Mouse (Mus musculus): ENCODE results near the gene C3ar1.

C3ar1 gene

DNA sequence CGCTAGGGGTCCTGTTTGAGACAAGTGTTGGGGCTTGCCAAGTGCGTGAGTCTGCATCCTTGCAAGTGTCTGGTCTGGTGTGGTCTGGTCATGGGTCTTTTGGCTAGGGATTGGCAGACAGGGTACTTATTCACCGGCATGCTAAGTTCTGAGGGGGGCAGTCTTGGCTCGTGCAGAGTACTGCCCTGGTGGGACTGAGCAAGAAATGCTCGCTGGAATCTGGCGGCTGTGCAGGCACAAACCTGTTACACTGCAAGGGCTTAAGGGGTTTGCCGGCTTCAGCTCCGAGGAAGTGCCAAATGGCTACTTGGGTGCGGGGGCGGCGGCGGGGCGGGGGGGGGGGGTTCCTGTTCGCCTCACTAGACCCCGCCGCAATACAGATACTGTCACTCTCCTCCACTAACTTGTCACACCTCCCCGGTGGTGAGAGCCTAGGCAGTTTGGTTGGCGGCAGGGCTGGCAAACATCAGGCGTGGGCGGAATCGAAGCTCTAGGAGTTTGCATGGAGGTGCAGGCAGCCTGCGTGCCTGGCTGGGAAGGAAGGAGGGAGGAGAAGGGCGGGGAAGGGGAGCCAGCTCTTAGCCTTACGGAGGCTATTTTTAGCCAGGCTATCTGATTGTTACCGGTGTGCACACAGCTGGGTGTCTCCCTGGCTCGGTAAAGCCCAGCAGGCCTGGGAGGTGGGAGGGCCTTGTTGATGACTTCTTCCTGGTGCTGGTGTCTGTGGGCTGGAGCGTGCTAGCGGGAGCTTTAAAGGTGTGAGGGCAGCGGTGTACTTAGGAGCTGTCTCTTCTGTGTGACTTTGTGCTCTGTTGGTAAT lies 29.8 kb downstream of the C3ar1 start:
- DNase-seq: peak; percentile 71 to 82

GRCm38 (mm10) chr6:122825166-122825565 lies 30.8 kb downstream of the C3ar1 start:
- DNase-seq: no peak

GRCm38 (mm10) chr6:122824086-122824485 lies 31.9 kb downstream of the C3ar1 start:
- DNase-seq: no peak

GRCm38 (mm10) chr6:122821822-122822221 lies 34.1 kb downstream of the C3ar1 start:
- DNase-seq: no peak

DNA sequence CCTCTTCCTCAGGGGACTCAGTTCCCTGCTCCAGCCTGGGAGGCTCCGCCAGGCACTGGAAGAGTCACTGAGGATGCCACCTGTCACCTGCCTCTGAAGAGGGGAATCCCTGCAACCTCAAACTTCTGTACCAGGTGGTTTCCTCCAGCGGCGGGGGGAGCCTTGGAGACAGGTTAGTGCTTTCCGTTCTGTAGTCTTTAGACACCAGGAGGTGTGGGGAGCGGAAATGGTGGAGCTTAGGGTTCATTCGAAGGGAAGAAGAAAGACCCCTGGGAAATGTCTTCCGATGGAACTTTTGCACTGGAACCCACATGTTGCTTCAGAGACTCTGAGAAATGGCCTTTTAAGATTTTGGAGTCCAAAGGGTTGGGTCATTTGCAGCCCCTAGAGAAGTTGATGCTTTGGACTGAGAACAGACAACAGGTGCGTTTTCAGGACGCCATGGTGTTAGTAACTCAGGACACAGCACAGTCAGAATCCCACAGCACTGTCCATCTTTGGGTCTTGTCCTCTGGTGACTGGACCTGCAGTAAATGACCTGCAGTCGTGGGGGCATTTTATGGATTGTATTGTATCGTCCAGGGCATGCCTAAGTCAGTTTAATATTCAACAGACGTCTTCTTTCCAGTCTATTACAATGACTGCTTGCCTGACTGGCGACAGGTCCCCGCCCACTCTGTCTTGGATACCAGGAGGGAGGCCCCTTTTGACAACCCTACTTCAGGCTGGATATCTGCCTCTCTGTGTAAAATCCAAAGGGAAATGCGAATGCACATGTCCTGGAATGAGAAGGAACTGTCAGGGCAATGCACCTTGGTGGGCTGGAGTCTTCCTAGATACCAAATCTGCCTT lies 34.9 kb downstream of the C3ar1 start:
- peak; percentile 29 to 51 for DNase-seq

DNA sequence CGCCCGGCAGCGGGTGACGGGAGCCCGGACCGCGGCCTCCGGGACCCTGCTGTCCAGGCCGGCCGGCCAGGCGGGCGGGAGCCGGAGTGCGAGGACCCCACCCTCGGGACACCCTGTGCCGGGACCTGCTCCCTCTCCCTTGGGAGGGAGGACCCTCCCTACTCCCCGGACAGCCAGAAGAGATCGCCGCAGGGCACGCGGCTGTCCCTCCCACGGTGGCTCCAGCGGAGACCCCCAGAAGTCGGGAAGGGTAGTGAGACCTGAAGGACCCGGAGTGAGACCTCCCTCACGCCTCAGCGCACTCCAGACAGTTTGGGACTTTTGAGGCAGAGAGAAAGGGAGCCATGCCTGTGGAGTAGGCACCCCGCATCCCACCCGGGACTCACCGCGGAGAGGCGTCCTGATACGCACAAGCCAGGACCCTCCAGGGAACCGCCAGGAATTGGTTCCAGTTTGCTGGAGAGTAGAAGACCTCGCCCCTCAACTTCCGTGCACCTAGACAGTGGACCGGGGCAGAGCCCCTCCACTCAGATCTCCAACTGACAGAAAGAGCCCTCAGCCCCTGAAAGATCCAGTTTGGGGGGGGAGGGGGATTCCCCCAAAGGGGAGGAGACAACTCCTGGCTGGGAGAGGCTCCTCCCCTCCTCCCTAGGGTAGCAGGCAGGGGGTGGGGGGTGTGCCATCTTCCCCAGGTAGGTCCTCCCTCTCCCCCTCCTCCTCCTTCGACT lies 35.7 kb downstream of the C3ar1 start:
- DNase-seq: peak; percentile 51 to 64

DNA sequence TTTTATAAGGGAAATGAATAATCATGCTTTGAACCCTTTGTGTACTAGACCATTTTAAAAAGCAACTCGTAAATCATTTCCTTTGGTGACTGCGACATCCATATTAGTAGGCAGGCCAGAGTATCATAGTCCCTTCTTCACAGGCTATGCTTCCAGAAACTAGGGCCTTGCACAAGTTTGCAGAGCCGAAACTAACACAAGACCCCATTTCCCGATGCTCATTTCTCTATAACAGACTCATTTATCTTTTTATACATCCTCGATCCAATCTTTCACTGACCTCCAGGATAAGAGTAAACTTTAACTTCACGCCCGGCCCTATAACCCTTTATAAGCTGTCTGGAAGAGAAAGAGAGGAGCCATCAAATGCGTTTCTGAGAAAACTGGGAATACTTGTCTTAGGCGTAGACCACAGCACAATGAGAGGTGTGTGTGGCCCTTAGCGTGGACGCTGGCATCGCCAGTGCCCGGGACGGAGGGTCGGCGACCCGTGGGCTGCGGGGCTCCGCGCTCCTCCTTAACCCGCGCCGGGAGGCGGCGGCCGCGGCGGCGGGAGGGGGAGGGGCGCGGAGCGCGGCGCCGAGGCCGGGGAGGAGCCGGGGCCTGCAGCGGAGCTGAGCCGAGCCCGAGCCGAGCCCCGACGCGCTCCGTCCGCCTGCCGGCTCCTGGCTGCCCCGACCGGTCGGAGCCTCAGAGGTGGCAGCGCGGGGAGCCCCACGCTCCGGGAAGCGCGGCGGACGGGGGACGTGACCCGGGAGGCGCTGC lies 36.5 kb downstream of the C3ar1 start, which contains the start of gene Foxj2:
Gene Foxj2 (plus strand): TSS at position 609 of the 765 bp plus-strand sequence.
- peak; percentile 80 to 88 for DNase-seq

DNA sequence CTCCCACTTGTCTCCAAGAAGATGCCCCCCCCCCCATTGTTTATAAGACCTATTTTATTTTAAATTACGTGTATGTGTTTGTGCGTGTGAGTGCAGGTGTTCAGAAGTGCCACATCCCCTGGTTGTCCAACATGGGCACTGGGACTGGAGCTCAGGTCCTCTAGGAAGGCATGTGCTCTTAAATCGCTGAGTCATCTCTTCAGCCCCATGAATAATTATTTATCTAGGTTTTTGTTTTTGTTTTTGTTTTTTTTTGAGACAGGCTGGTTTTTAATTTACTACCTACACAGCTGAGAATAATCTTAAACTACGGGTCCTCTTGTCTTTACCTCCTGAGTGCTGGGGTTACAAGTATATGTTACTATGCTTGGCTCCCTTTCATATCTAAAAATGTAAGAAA lies 42.3 kb downstream of the C3ar1 start:
- no peak for DNase-seq

DNA sequence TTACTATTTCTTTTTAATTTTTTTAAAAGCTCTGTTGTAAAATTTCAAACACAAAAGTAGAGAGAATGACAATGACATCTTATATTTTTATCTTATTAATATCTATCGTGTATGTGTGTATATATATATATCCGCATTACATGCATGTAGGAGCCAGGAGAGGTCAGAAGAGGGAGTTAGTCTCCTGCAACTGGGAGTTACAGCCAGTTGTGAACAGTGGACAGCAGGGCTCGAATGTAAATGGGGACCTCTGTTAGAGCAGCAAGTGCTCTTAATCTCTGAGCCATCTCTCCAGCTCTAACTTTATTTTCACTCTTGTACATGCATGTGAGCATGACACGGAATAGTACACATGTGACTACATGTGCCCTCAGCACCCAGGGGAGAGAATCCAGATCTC lies 43.2 kb downstream of the C3ar1 start:
- no peak for DNase-seq

DNA sequence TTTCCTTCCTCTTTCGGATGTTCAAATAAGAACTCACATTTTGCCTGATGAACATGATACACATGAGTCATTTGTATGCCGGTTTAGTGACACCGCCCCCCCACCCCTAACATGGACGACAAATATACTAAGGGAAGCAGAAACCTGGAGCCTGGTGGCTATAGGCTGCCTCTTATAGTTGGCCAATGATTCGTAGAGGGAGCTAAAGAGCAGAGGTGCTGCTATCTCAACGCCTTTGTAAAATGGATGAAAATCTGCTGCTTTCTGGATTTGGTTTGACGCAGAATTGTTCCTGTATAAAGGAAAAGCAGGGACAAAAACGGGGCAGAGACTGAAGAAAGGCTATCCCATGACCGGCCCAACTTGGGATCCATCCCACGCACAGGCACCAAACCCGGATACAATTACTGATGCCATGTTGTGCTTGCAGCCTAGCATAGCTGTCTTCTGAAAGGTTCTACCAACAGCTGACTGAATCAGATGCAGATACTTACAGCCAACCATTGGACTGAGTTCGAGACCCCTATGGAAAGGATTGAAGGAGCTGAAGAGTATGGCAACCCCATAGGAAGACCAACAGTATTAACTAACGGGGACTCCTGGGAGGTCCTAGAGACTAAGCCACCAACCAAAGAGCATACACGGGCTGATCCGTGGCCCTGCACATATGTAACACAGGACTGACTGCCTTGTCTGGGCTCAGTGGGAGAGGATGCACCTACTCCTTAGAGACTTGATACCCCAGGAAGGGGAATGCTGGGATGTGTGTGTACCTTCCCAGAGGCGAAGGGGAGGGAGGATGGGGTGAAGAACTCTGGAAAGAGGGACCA lies 44.0 kb downstream of the C3ar1 start:
- DNase-seq: peak; percentile 57 to 77

GRCm38 (mm10) chr6:122811280-122811652 lies 44.7 kb downstream of the C3ar1 start:
- DNase-seq: peak; percentile 95 to 97

DNA sequence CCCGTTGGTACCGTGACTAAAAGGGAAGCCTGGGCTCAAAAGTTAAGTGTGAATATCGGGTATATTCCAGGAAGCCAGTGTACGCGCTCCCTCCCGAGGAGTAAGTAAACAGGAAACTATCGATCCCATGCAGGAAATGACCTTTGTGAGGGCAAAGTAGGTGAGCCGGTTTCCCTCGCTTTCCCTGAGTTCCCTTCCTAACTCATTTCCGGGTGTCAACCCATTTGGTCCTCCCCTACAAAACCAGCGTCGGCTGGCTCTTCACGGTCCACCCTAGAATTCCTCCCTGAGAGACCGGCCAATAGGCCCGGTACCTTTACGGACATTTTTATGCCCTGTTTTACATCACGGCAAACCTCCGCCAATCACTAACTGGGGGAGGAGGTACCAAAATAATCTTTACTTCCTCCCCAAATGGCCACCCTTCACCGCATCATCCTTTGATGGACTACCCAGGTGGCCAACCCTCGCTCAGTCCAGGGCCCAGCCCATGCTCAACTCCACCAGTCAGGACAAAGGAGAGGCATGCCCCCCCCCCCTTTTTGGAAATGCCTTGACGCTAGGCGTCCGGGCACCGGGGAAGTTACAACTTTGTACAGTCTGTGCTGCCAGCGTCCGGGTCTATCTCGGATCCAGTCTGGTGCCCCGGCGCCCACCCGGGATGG lies 45.2 kb downstream of the C3ar1 start:
- DNase-seq: peak; percentile 98

DNA sequence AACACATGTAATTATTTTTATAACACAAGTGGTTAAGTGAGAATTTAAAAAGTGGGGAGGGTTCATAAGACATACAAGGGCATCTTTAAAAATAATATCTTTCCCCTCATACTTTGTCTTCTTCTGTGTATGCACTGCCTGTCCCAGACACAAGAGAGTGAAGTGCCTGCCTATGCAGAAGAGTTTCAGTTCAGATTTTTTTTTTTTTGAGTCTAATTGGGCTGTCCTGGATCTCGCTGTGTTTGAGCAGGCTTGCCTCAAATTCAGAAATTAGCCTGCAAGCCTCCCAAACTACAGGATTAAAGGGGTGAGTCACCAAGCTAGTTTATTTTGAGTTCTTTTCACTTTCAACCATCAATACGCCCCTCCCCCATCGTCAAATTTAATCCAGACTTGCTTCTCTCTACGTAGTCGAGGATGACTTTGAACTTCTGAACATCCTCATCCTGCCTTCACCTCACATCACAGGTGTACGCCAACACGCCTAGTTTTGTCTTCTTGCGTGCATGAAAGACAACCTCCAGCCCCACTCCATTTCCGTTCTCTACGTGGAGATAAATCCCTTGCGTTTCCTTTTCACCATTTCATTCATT lies 45.8 kb downstream of the C3ar1 start:
- no peak for DNase-seq

GRCm38 (mm10) chr6:122804418-122804817 lies 51.5 kb downstream of the C3ar1 start:
- peak; percentile 88 to 89 for DNase-seq

GRCm38 (mm10) chr6:122801801-122802514 lies 54.0 kb downstream of the C3ar1 start:
- peak; percentile 47 to 56 for DNase-seq

DNA sequence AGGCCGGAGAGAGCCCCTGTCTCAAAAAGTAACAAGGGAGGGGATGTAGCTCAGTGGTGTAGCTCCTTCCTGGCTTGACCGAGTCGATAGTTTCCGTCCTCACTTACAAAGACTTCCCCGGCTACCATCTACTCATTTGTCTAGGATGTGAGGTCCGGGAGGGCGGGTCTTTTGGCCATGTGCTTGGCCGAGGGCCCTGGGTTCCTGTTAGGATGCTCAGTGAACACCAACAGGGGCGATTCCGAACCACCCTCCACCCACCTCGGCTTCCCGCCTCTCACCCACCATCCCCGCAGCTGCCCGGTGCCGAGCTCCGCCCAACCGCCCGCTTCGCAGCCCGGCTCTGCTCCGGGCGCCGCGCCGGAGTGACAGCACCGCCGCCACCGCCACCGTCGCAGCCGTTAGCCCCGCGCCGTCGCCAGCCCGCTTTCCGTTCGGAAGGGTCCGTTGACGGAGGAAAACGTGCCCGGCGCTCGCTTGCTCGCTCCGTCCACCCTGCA lies 54.6 kb downstream of the C3ar1 start, which contains the start of gene Slc2a3:
Gene Slc2a3 (minus strand): TSS at position 340 of the 500 bp plus-strand sequence.
- DNase-seq: peak; percentile 63 to 75

DNA sequence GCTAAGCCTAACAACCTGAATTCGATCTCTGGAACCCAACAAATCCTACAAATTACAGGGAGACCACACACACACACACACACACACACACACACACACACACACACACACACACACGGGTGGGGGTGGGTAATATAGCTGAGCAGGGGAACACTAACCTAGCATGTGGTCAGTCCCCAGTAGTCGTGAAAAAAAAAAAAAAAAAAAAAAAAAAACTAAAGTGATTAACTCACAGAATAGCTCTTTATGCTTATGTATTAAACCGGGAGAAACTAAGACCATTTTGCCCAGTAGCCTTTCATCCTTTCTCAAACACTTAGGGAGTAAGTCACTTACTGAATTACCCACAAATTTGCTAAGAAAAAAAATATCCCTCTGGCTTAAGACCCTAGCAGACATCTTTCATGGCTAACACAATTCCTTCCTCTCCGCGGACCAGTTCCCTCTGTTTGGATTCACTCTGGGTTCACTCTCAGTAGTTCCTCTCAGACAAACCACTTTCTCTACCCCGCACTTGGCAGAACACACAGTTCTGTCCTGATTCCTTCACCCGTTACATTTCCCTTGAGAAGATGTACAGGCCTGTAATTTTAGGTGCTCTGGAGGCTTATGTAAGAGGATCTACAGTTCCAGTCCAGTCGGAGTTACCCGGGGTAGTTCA lies 55.2 kb downstream of the C3ar1 start:
- no peak for DNase-seq

Data from kidney, postnatal 4 days (tissue).